Mouse (Mus musculus) cerebellum, postnatal 14 days (tissue): Measurements from ENCODE around the gene Nell1.
"Not testable (repeated sequence)": the region's sequence is repeated elsewhere in the genome, so short reads cannot be mapped to it uniquely, and the experiment has no call there.

Experiments used
- DNase-seq, 2 experiments: peaks; one replicate each; pipeline ENCODE4 v3.0.0; 2021; ENCODE audit warnings: mixed read lengths in 2 of 2

The Nell1 gene

DNA sequence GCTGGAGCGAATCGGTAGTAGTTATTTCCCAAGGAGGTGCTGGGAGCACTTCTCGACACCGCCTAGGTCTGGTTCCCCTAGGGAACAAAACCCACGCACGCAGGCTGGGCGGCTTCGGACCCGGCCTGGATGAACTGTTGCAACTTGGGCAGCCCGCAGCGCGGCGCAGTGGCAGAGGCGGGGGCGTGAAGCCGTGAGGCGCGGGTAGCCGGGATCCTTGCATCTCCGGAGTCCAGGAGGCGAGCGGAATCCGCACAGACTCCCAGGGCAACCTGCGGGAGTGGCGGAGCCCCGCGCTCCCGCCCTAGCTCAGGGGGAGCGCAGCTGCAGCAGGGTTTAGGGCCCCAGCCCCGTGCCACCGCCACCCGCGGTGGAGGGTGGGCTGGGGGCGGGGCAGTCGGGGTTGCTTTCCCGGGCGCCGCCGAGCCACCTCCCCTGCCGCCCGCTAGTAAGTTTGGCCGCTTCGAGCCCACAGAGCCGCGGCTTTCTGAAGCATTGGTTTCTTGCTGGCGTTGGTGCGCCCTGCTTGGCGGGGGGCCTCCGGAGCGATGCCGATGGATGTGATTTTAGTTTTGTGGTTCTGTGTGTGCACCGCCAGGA is at the start of gene Nell1:
Gene Nell1, plus strand, starts transcription at position 24 of the 600 bp plus-strand sequence.
- DNase-seq: peak; percentile 21 to 25

GRCm38 (mm10) chr7:49928571-49928970 is 46.1 kb upstream of the Nell1 start:
- peak in 1 of 2 experiments; percentile 31 for DNase-seq

GRCm38 (mm10) chr7:49929999-49930398 is 44.7 kb upstream of the Nell1 start:
- DNase-seq: no peak

- not testable (repeated sequence) for DNase-seq
Observed at GRCm38 (mm10) chr7:49933386-49934115, 41.1 kb upstream of the Nell1 start.

DNA sequence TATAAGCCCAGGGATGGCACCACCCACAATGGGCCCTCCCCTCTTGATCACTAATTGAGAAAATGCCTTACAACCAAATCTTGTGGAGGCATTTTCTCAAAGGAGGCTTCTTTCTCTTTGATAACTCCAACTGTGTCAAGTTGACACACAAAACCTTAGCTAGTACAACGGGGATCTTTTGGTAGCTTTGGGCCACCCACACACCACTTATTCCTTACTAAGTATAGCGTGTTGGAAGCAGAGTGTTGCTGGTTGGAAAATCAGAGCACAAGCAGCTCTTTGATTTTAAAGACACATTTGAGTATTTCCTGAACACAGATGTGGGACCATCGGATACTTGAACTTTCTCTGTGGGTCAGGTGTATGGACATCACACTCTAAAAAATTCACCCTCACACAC is 37.8 kb upstream of the Nell1 start:
- DNase-seq: no peak

GRCm38 (mm10) chr7:49942023-49942422 is 32.6 kb upstream of the Nell1 start:
- DNase-seq: no peak

DNA sequence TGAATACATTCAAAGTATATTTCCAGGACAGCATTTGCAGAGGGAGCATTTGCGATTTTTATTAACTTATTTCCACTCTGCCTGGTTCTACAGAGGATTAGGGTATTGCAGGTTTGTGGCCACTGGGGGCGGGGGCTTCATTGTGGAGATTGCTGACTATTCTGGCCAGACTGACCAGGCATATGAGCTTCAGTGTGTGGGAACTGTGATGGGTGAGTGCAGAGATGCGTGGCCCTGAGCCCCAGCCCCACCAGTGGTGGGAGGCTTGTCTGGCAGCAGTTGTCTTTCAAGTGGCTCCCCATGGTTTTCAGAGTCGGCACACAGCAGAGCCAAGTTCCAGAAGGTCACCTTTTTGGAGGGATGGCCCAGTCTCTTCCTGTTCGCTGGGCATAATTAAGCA is 32.2 kb upstream of the Nell1 start:
- DNase-seq: no peak

DNA sequence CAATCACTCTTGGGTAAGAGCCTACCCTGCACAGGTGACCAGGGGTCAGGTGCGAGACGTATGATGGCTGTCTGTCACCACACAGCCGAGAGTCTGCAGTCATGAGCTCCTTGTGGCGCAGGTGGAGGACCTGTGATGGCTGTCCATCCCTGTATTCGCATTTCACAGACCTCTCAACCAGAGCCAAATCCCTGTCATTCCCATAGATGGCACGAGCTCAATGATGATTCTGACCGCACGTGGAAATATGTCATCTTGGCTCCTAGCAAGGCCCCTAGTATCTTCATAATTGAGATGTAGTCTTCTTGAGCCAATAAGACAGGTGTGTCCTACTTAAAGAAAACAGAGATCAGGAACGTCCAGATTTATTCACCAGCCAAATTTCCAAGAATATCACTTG is 28.0 kb upstream of the Nell1 start:
- peak; percentile 58 to 61 for DNase-seq

- peak; percentile 37 to 71 for DNase-seq
Observed at GRCm38 (mm10) chr7:49953546-49954181, 21.0 kb upstream of the Nell1 start.

DNA sequence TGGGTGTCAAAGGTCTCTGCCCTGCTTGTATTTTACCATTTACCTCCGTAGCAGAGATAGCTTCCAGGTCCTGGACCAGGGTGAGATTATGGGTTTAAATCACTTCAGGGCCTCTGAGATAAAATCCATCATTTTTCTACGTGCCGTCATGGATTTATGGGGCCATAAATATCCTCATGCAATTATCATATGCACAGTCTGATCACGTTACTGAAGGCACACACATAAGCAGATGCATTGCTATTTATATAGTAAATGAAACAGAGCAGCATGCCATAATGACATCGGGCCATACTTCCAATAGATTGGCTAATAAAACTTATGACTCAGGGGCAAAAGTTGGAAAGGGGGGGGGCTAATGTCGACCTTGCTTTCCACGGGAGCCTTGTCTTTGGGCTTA is 19.8 kb upstream of the Nell1 start:
- no peak for DNase-seq

GRCm38 (mm10) chr7:49957142-49957541 is 17.5 kb upstream of the Nell1 start:
- no peak for DNase-seq

GRCm38 (mm10) chr7:49963764-49964163 is 10.9 kb upstream of the Nell1 start:
- DNase-seq: no peak

DNA sequence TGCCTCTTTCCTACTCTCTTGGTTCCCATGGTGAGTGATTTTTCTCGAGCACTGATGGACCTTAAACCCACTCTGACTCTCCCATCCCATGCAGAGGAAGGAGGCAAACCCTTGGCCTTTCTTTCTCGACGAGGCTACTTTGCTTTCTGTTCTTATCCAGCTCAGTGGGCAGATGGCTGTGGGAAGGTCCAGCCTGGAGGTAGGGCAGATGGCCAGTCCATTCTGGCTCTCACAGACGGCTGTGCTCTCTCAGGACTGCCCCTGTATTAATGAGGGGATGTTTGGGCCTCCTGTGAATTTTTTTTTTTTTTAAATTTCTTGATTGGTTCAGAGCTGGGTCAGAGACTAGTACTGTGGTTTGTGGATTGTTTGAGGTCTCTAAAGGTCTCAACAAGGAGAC is 5.1 kb upstream of the Nell1 start:
- peak; percentile 69 for DNase-seq

DNA sequence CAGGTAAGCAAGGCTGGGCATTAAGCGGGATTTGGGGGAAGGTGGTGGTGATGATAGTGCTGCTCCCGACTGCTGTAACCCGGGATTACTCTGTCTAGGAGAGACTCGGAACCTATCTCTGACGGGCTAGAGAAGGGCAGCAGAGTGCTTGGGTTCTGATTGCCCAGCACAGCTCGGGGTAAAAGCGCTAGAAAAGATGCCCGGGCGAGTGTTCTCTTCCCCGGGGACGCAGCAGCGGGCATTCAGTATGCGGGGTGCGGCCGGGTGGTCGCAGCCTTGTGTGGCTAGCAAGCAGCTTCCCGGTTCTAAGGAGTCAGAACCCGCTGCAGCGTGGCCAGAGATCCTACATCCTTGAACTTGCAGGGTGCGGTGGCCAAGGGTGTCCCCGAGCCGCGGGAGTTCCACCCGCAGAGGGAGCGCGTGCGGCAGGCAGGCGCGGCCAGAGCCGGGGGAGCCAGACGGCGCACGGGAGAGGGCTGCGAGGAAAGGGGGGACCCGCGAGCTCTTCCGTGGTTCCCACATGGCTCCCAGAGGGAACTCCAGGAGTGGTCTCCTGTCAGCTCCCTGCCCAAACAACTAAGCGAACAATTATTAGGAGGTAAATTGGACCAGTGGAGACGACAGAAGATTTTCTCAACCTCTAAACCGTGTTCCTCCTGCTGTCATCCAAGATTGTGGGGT is 917 bp downstream of the Nell1 start:
- peak in 1 of 2 experiments; percentile 13 for DNase-seq

- peak; percentile 26 to 40 for DNase-seq
Observed at GRCm38 (mm10) chr7:49981511-49982227, 7.0 kb downstream of the Nell1 start.

GRCm38 (mm10) chr7:49984698-49985097 is 10.0 kb downstream of the Nell1 start:
- no peak for DNase-seq

DNA sequence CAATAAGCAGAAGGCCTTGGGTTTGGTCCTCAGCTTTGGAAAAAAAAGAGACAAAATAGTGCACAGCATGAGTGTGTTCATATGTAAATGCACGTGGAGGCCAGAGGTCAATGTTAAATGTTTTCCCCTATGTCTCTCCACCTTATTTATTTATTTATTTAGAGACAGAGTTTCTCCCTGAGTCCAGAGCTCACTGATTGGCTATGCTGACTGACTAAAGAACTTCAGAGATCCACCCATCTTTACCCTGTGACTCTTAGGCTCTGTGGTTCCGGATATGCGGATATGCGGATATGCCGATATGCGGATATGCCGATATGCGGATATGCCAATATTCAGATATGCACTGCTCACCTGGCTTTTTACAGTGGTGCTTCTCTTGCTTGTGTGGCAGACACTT is 11.3 kb downstream of the Nell1 start:
- no peak for DNase-seq

- no peak for DNase-seq
Observed at GRCm38 (mm10) chr7:49999321-49999720, 24.7 kb downstream of the Nell1 start.

GRCm38 (mm10) chr7:50005268-50005667 is 30.6 kb downstream of the Nell1 start:
- DNase-seq: no peak

- no peak for DNase-seq
Observed at GRCm38 (mm10) chr7:50035187-50036153, 60.8 kb downstream of the Nell1 start.

GRCm38 (mm10) chr7:50041112-50041511 is 66.4 kb downstream of the Nell1 start:
- DNase-seq: no peak

DNA sequence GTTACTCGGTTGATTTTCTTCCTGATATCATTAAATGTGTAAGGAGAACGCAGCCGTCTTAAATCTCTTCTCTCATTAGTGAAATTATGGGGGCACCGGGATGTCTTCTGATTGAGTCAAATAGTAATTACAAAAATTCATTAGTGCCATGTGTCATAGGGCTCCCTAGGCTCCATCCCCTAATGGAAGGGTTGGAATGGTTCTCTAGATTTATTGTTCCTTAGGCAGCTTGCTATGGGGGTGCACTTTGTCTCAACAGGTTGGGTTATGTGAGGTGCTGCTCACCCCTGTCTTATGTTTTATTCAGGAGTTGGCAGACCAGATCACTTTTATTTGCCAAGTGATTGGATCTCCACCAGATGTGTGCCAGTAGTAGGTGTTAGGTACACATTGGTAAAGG is 75.5 kb downstream of the Nell1 start:
- no peak for DNase-seq
